Mouse (Mus musculus): ENCODE measurements around the gene Irf3. TPM values are rescaled to one million over a fixed set of nuclear protein-coding genes. Genes with fewer than 3 reads are reported as not detected.
A peak's percentile ranks its signal among the peaks of the same experiment; 100 is the strongest.

Gene Irf3
- polyA plus RNA-seq, 1 experiment from 2014 or later = 83.5 TPM

GRCm38 (mm10) chr7:45035631-45036030 lies 38.2 kb downstream of the Irf3 start:
- no peak overlapping the region for H3K9ac ChIP-seq (ENCODE audit: low read length)
- ATAC-seq (ENCODE audit: insufficient number of reproducible peaks, low FRiP score, low TSS enrichment, low read depth) (no peak), DNase-seq (ENCODE audit: low spot score) (no peak)
- H3K27me3 ChIP-seq (ENCODE audit: control insufficient read depth, insufficient read depth, low read length) = no peaks in the 10 kb centered on the region
- H3K4me1 ChIP-seq (ENCODE audit: control insufficient read depth, insufficient read depth, low read length) = no peaks in the 10 kb centered on the region
- H3K4me3 ChIP-seq (ENCODE audit: low read depth, low read length) = no peak overlapping the region
- H3K27ac ChIP-seq (replicated peaks; ENCODE audit: low read depth, low read length) = no peak overlapping the region
- 91% methylated on average over 3 of the region's 3 CpGs for WGBS
- peaks cover 66% of the 10 kb centered on the region for H3K36me3 ChIP-seq (ENCODE audit: control insufficient read depth, insufficient read depth, low read length)
- H3K4me2 ChIP-seq (ENCODE audit: low read depth, severe bottlenecking) = no peak overlapping the region
- no peaks in the 10 kb centered on the region for H3K9me3 ChIP-seq (ENCODE audit: control insufficient read depth, low read length)

- H3K4me2 ChIP-seq (ENCODE audit: low read depth, severe bottlenecking) = no peak overlapping the region
- WGBS = 92% methylated on average over 11 of the region's 11 CpGs
- DNase-seq (ENCODE audit: low spot score) (no peak), ATAC-seq (ENCODE audit: insufficient number of reproducible peaks, low FRiP score, low TSS enrichment, low read depth) (no peak)
- no peaks in the 10 kb centered on the region for H3K4me1 ChIP-seq (ENCODE audit: control insufficient read depth, insufficient read depth, low read length)
- H3K9ac ChIP-seq (ENCODE audit: low read length) = no peak overlapping the region
- H3K27ac ChIP-seq (replicated peaks; ENCODE audit: low read depth, low read length) = no peak overlapping the region
- H3K4me3 ChIP-seq (ENCODE audit: low read depth, low read length) = no peak overlapping the region
- peaks cover 67% of the 10 kb centered on the region for H3K36me3 ChIP-seq (ENCODE audit: control insufficient read depth, insufficient read depth, low read length)
- no peaks in the 10 kb centered on the region for H3K27me3 ChIP-seq (ENCODE audit: control insufficient read depth, insufficient read depth, low read length)
- H3K9me3 ChIP-seq (ENCODE audit: control insufficient read depth, low read length) = no peaks in the 10 kb centered on the region
Measured at GRCm38 (mm10) chr7:45036702-45037101, 39.3 kb downstream of the Irf3 start.

- no peak for ATAC-seq (ENCODE audit: insufficient number of reproducible peaks, low FRiP score, low TSS enrichment, low read depth)
- Histone ChIP-seq H3K9me3 (ENCODE audit: control insufficient read depth, low read length) (no peaks in the 10 kb centered on the region), H3K4me2 (ENCODE audit: low read depth, severe bottlenecking) (no peak overlapping the region), H3K36me3 (ENCODE audit: control insufficient read depth, insufficient read depth, low read length) (peaks cover 67% of the 10 kb centered on the region), H3K4me1 (ENCODE audit: control insufficient read depth, insufficient read depth, low read length) (no peaks in the 10 kb centered on the region), H3K9ac (ENCODE audit: low read length) (no peak overlapping the region), H3K4me3 (ENCODE audit: low read depth, low read length) (no peak overlapping the region), H3K27ac (replicated peaks; ENCODE audit: low read depth, low read length) (no peak overlapping the region), H3K27me3 (ENCODE audit: control insufficient read depth, insufficient read depth, low read length) (no peaks in the 10 kb centered on the region)
- WGBS = 75% methylated on average over 7 of the region's 7 CpGs
- peak; percentile 67 for DNase-seq (ENCODE audit: low spot score)
Measured at GRCm38 (mm10) chr7:45037720-45038361, 40.4 kb downstream of the Irf3 start.

GRCm38 (mm10) chr7:45038411-45038810 lies 41.0 kb downstream of the Irf3 start:
- peaks cover 69% of the 10 kb centered on the region for H3K36me3 ChIP-seq (ENCODE audit: control insufficient read depth, insufficient read depth, low read length)
- no peak overlapping the region for H3K4me2 ChIP-seq (ENCODE audit: low read depth, severe bottlenecking)
- no peak overlapping the region for H3K27ac ChIP-seq (replicated peaks; ENCODE audit: low read depth, low read length)
- no peak overlapping the region for H3K4me3 ChIP-seq (ENCODE audit: low read depth, low read length)
- DNase-seq (ENCODE audit: low spot score) = no peak
- no peaks in the 10 kb centered on the region for H3K9me3 ChIP-seq (ENCODE audit: control insufficient read depth, low read length)
- H3K27me3 ChIP-seq (ENCODE audit: control insufficient read depth, insufficient read depth, low read length) = no peaks in the 10 kb centered on the region
- no peaks in the 10 kb centered on the region for H3K4me1 ChIP-seq (ENCODE audit: control insufficient read depth, insufficient read depth, low read length)
- WGBS = 95% methylated on average over 9 of the region's 9 CpGs
- H3K9ac ChIP-seq (ENCODE audit: low read length) = no peak overlapping the region
- no peak for ATAC-seq (ENCODE audit: insufficient number of reproducible peaks, low FRiP score, low TSS enrichment, low read depth)

GRCm38 (mm10) chr7:45040851-45041250 lies 43.4 kb downstream of the Irf3 start:
- H3K4me1 ChIP-seq (ENCODE audit: control insufficient read depth, insufficient read depth, low read length) = no peaks in the 10 kb centered on the region
- no peaks in the 10 kb centered on the region for H3K27me3 ChIP-seq (ENCODE audit: control insufficient read depth, insufficient read depth, low read length)
- no peak overlapping the region for H3K27ac ChIP-seq (replicated peaks; ENCODE audit: low read depth, low read length)
- H3K9me3 ChIP-seq (ENCODE audit: control insufficient read depth, low read length) = no peaks in the 10 kb centered on the region
- no peak overlapping the region for H3K9ac ChIP-seq (ENCODE audit: low read length)
- no peak overlapping the region for H3K4me2 ChIP-seq (ENCODE audit: low read depth, severe bottlenecking)
- H3K36me3 ChIP-seq (ENCODE audit: control insufficient read depth, insufficient read depth, low read length) = peaks cover 61% of the 10 kb centered on the region
- DNase-seq (ENCODE audit: low spot score) (no peak), ATAC-seq (ENCODE audit: insufficient number of reproducible peaks, low FRiP score, low TSS enrichment, low read depth) (no peak)
- no peak overlapping the region for H3K4me3 ChIP-seq (ENCODE audit: low read depth, low read length)
- WGBS = 93% methylated on average over 9 of the region's 9 CpGs

GRCm38 (mm10) chr7:45043307-45043706 lies 45.9 kb downstream of the Irf3 start:
- H3K4me2 ChIP-seq (ENCODE audit: low read depth, severe bottlenecking) = no peak overlapping the region
- ATAC-seq (ENCODE audit: insufficient number of reproducible peaks, low FRiP score, low TSS enrichment, low read depth) = no peak
- H3K9ac ChIP-seq (ENCODE audit: low read length) = no peak overlapping the region
- H3K36me3 ChIP-seq (ENCODE audit: control insufficient read depth, insufficient read depth, low read length) = peaks cover 72% of the 10 kb centered on the region
- WGBS = 92% methylated on average over 14 of the region's 14 CpGs
- no peak for DNase-seq (ENCODE audit: low spot score)
- H3K4me3 ChIP-seq (ENCODE audit: low read depth, low read length) = no peak overlapping the region
- H3K9me3 ChIP-seq (ENCODE audit: control insufficient read depth, low read length) = no peaks in the 10 kb centered on the region
- H3K27ac ChIP-seq (replicated peaks; ENCODE audit: low read depth, low read length) = no peak overlapping the region
- H3K27me3 ChIP-seq (ENCODE audit: control insufficient read depth, insufficient read depth, low read length) = no peaks in the 10 kb centered on the region
- H3K4me1 ChIP-seq (ENCODE audit: control insufficient read depth, insufficient read depth, low read length) = 0 out of 2 replicates have a peak, but pooled peaks cover 2% of the 10 kb centered on the region

- H3K4me2 ChIP-seq (ENCODE audit: low read depth, severe bottlenecking) = no peak overlapping the region
- no peak for DNase-seq (ENCODE audit: low spot score)
- H3K9ac ChIP-seq (ENCODE audit: low read length) = no peak overlapping the region
- H3K27ac ChIP-seq (replicated peaks; ENCODE audit: low read depth, low read length) = no peak overlapping the region
- WGBS = 95% methylated on average over 22 of the region's 22 CpGs
- H3K36me3 ChIP-seq (ENCODE audit: control insufficient read depth, insufficient read depth, low read length) = peaks cover 73% of the 10 kb centered on the region
- H3K9me3 ChIP-seq (ENCODE audit: control insufficient read depth, low read length) = no peaks in the 10 kb centered on the region
- H3K4me1 ChIP-seq (ENCODE audit: control insufficient read depth, insufficient read depth, low read length) = peaks cover 2% of the 10 kb centered on the region; the same call in 1 of the 2 replicates
- no peak overlapping the region for H3K4me3 ChIP-seq (ENCODE audit: low read depth, low read length)
- no peak for ATAC-seq (ENCODE audit: insufficient number of reproducible peaks, low FRiP score, low TSS enrichment, low read depth)
- H3K27me3 ChIP-seq (ENCODE audit: control insufficient read depth, insufficient read depth, low read length) = no peaks in the 10 kb centered on the region
Measured at GRCm38 (mm10) chr7:45045741-45046140, 48.3 kb downstream of the Irf3 start.

- Histone ChIP-seq H3K4me1 (ENCODE audit: control insufficient read depth, insufficient read depth, low read length) (peaks cover 9% of the 10 kb centered on the region), H3K9ac (ENCODE audit: low read length) (no peak overlapping the region), H3K4me2 (ENCODE audit: low read depth, severe bottlenecking) (no peak overlapping the region), H3K36me3 (ENCODE audit: control insufficient read depth, insufficient read depth, low read length) (peaks cover 66% of the 10 kb centered on the region), H3K9me3 (ENCODE audit: control insufficient read depth, low read length) (no peaks in the 10 kb centered on the region), H3K27me3 (ENCODE audit: control insufficient read depth, insufficient read depth, low read length) (no peaks in the 10 kb centered on the region), H3K4me3 (ENCODE audit: low read depth, low read length) (no peak overlapping the region), H3K27ac (replicated peaks; ENCODE audit: low read depth, low read length) (no peak overlapping the region)
- no peak for DNase-seq (ENCODE audit: low spot score)
- ATAC-seq (ENCODE audit: insufficient number of reproducible peaks, low FRiP score, low TSS enrichment, low read depth) = no peak
- WGBS = 97% methylated on average over 26 of the region's 26 CpGs
Measured at GRCm38 (mm10) chr7:45046853-45047350, 49.5 kb downstream of the Irf3 start.

- peaks cover 66% of the 10 kb centered on the region for H3K36me3 ChIP-seq (ENCODE audit: control insufficient read depth, insufficient read depth, low read length)
- no peak for DNase-seq (ENCODE audit: low spot score)
- H3K9me3 ChIP-seq (ENCODE audit: control insufficient read depth, low read length) = no peaks in the 10 kb centered on the region
- H3K4me3 ChIP-seq (ENCODE audit: low read depth, low read length) = no peak overlapping the region
- no peaks in the 10 kb centered on the region for H3K27me3 ChIP-seq (ENCODE audit: control insufficient read depth, insufficient read depth, low read length)
- WGBS = 96% methylated on average over 14 of the region's 14 CpGs
- no peak overlapping the region for H3K4me2 ChIP-seq (ENCODE audit: low read depth, severe bottlenecking)
- H3K4me1 ChIP-seq (ENCODE audit: control insufficient read depth, insufficient read depth, low read length) = peaks cover 9% of the 10 kb centered on the region
- H3K27ac ChIP-seq (replicated peaks; ENCODE audit: low read depth, low read length) = no peak overlapping the region
- no peak for ATAC-seq (ENCODE audit: insufficient number of reproducible peaks, low FRiP score, low TSS enrichment, low read depth)
- no peak overlapping the region for H3K9ac ChIP-seq (ENCODE audit: low read length)
Measured at GRCm38 (mm10) chr7:45047491-45047890, 50.0 kb downstream of the Irf3 start.

Measured in limb, embryonic 11.5 days (tissue).